Mouse (Mus musculus) CH12.LX (cell line): ENCODE measurements around the gene Cbx4. TPM values are rescaled to one million over a fixed set of nuclear protein-coding genes. Genes with fewer than 3 reads are reported as not detected.

Source experiments
- DNase-seq: peaks from one replicate; pipeline ENCODE4 v3.0.0-alpha.2; 2013; ENCODE audit errors: extremely low read depth
- H3K27ac ChIP-seq: 2 replicates; pipeline ENCODE4 v1.5.1; 2012; ENCODE audit warnings: low read depth, mild to moderate bottlenecking, control low read depth, moderate library complexity; ENCODE audit not compliant: insufficient read depth
- H3K27me3 ChIP-seq: replicated peaks from 2 replicates; pipeline ENCODE3; 2012; ENCODE audit warnings: inconsistent platforms
- H3K36me3 ChIP-seq, 2 experiments: replicated peaks in 1 of 2; 2 replicates each; pipeline versions ENCODE3 to v1.6.1; 2012; ENCODE audit warnings: inconsistent platforms in 1 of 2, low read length in 1 of 2, mild to moderate bottlenecking in 1 of 2, mixed read lengths in 1 of 2, moderate library complexity in 1 of 2; ENCODE audit not compliant: control insufficient read depth in 1 of 2, insufficient read depth in 1 of 2
- H3K4me1 ChIP-seq, 2 experiments: 2 replicates each; pipeline ENCODE4 v1.6.1; 2012; ENCODE audit warnings: inconsistent platforms in 1 of 2, moderate library complexity in 1 of 2; ENCODE audit not compliant: insufficient read depth in 2 of 2, control insufficient read depth in 1 of 2
- H3K4me2 ChIP-seq: 2 replicates; pipeline ENCODE4 v1.6.1; 2012; ENCODE audit warnings: low read depth, mild to moderate bottlenecking, control low read depth; ENCODE audit not compliant: poor library complexity, insufficient read depth, severe bottlenecking
- H3K4me3 ChIP-seq, 3 experiments: fragments of 150-350 bp in 1 of 3; sonication (generic) in 1 of 3; replicated peaks in 1 of 3; 2 replicates each; pipeline versions ENCODE3 to v1.5.1; 2011 to 2012; ENCODE audit warnings: low read depth in 2 of 3, low read length in 2 of 3, mild to moderate bottlenecking in 2 of 3, moderate library complexity in 2 of 3, control low read depth in 1 of 3, improper control_type of control experiment in 1 of 3, inconsistent platforms in 1 of 3, mixed read lengths in 1 of 3; ENCODE audit not compliant: poor library complexity in 1 of 3
- H3K79me2 ChIP-seq: replicated peaks from 2 replicates; pipeline ENCODE4 v1.6.1; 2012; ENCODE audit warnings: mild to moderate bottlenecking, moderate library complexity; ENCODE audit not compliant: control insufficient read depth, poor library complexity, insufficient read depth, severe bottlenecking; ENCODE audit errors: extremely low read depth
- H3K9ac ChIP-seq: 2 replicates; pipeline ENCODE4 v1.6.1; 2012; ENCODE audit warnings: low read depth, mild to moderate bottlenecking, control low read depth, moderate library complexity; ENCODE audit not compliant: insufficient read depth
- H3K9me3 ChIP-seq: replicated peaks from 2 replicates; pipeline ENCODE3; 2012; ENCODE audit warnings: low read length, inconsistent platforms, mixed read lengths
- BHLHE40 ChIP-seq: IDR thresholded peaks from 2 replicates; pipeline ENCODE4 v1.6.1; 2011; ENCODE audit warnings: mild to moderate bottlenecking, low read depth, low read length, improper control_type of control experiment
- CHD1 ChIP-seq: IDR thresholded peaks from 2 replicates; pipeline ENCODE4 v1.6.1; 2012; ENCODE audit warnings: low read depth, low read length, improper control_type of control experiment, inconsistent platforms
- E2F4 ChIP-seq: IDR thresholded peaks from 2 replicates; pipeline ENCODE4 v1.6.1; 2011; ENCODE audit warnings: low read depth, low read length, improper control_type of control experiment; ENCODE audit not compliant: insufficient replicate concordance
- HCFC1 ChIP-seq: IDR thresholded peaks from 2 replicates; pipeline ENCODE4 v1.6.1; 2012; ENCODE audit warnings: low read depth, mild to moderate bottlenecking, inconsistent platforms, low read length, improper control_type of control experiment
- JUND ChIP-seq: conservative IDR thresholded peaks from 2 replicates; pipeline ENCODE4 v1.6.1; 2011; ENCODE audit warnings: low read depth, low read length, improper control_type of control experiment
- MAX ChIP-seq: IDR thresholded peaks from 2 replicates; pipeline ENCODE4 v1.6.1; 2011; ENCODE audit warnings: low read length, improper control_type of control experiment
- MAZ ChIP-seq: IDR thresholded peaks from 2 replicates; pipeline ENCODE4 v1.6.1; 2012; ENCODE audit warnings: low read depth, mild to moderate bottlenecking, inconsistent platforms, low read length, improper control_type of control experiment, moderate library complexity
- MEF2A ChIP-seq: IDR thresholded peaks from 2 replicates; pipeline ENCODE4 v1.6.1; 2014; ENCODE audit warnings: low read depth, mild to moderate bottlenecking, inconsistent platforms, low read length, improper control_type of control experiment, borderline replicate concordance
- MYC ChIP-seq: IDR thresholded peaks from 2 replicates; pipeline ENCODE4 v1.6.1; 2011; ENCODE audit warnings: low read depth, mild to moderate bottlenecking, improper control_type of control experiment, low read length
- NRF1 ChIP-seq: IDR thresholded peaks from 2 replicates; pipeline ENCODE4 v1.6.1; 2014; ENCODE audit warnings: low read depth, mild to moderate bottlenecking, inconsistent platforms, low read length, improper control_type of control experiment, moderate library complexity
- PAX5 ChIP-seq: IDR thresholded peaks from 2 replicates; pipeline ENCODE4 v1.6.1; 2012; ENCODE audit warnings: low read length, inconsistent platforms, mixed read lengths
- POLR2A ChIP-seq: IDR thresholded peaks from 2 replicates; pipeline ENCODE4 v1.6.1; 2011; ENCODE audit warnings: low read depth, mild to moderate bottlenecking, improper control_type of control experiment, low read length
- POLR2AphosphoS2 ChIP-seq: IDR thresholded peaks from 2 replicates; pipeline ENCODE4 v1.6.1; 2011; ENCODE audit warnings: low read depth, low read length, improper control_type of control experiment
- RAD21 ChIP-seq: IDR thresholded peaks from 2 replicates; pipeline ENCODE4 v1.6.1; 2011; ENCODE audit warnings: low read depth, mild to moderate bottlenecking, low read length, improper control_type of control experiment, moderate library complexity
- SIN3A ChIP-seq: IDR thresholded peaks from 2 replicates; pipeline ENCODE4 v1.6.1; 2012; ENCODE audit warnings: low read length, improper control_type of control experiment, inconsistent platforms
- TCF12 ChIP-seq: IDR thresholded peaks from 2 replicates; pipeline ENCODE4 v1.6.1; 2014; ENCODE audit warnings: low read depth, mild to moderate bottlenecking, inconsistent platforms, low read length, improper control_type of control experiment
- UBTF ChIP-seq: IDR thresholded peaks from 2 replicates; pipeline ENCODE4 v1.6.1; 2012; ENCODE audit warnings: low read depth, mild to moderate bottlenecking, inconsistent platforms, low read length, improper control_type of control experiment, moderate library complexity
- USF1 ChIP-seq: IDR thresholded peaks from 2 replicates; pipeline ENCODE4 v1.6.1; 2014; ENCODE audit warnings: low read depth, mild to moderate bottlenecking, inconsistent platforms, low read length, improper control_type of control experiment
- USF2 ChIP-seq: conservative IDR thresholded peaks from 2 replicates; pipeline ENCODE4 v1.6.1; 2011; ENCODE audit warnings: low read depth, low read length, improper control_type of control experiment
- ZC3H11A ChIP-seq: IDR thresholded peaks from 2 replicates; pipeline ENCODE4 v1.6.1; 2012; ENCODE audit warnings: low read depth, mild to moderate bottlenecking, inconsistent platforms, low read length, improper control_type of control experiment
- ZMIZ1 ChIP-seq: IDR thresholded peaks from 2 replicates; pipeline ENCODE4 v1.6.1; 2012; ENCODE audit warnings: low read depth, mild to moderate bottlenecking, inconsistent platforms, low read length, improper control_type of control experiment
- ZNF384 ChIP-seq: IDR thresholded peaks from 2 replicates; pipeline ENCODE4 v1.6.1; 2012; ENCODE audit warnings: low read depth, low read length, improper control_type of control experiment, inconsistent platforms
- dilution Hi-C: fragments of 300-500 bp; cut with MboI; formaldehyde crosslinking; loops from 2 replicates; pipeline ENCODE4 v1.14.3; 2020; ENCODE audit warnings: low sequenced_read_pairs; ENCODE audit not compliant: extremely low pct_unique_long_range_greater_than_20kb, extremely low pct_ligation_motif_present
- in situ Hi-C: fragments of 300-500 bp; cut with MboI; formaldehyde crosslinking; loops from 3 replicates; pipeline ENCODE4 v1.14.3; 2019; ENCODE audit warnings: low sequenced_read_pairs, low pct_ligation_motif_present, low pct_unique_long_range_greater_than_20kb, mixed read lengths
- polyA plus RNA-seq: library from polyadenylated mRNA; unstranded; fragments of >175 nt; gene quantifications from 2 replicates; pipeline ENCODE4 v1.2.1, GENCODE M21; 2012; ENCODE audit warnings: low read depth; ENCODE audit not compliant: insufficient read length
- total RNA-seq, 2 experiments: library from RNA; depleted of rRNA; stranded (reverse); fragments of 300-350 nt in 1 of 2; fragments of >200 nt in 1 of 2; gene quantifications; 2 replicates each; pipeline ENCODE4 v1.2.3; 2012 to 2014

The Cbx4 gene
- total and polyA plus RNA-seq, 3 experiments = 15.0 to 40.4 (median 26.0) TPM

DNA sequence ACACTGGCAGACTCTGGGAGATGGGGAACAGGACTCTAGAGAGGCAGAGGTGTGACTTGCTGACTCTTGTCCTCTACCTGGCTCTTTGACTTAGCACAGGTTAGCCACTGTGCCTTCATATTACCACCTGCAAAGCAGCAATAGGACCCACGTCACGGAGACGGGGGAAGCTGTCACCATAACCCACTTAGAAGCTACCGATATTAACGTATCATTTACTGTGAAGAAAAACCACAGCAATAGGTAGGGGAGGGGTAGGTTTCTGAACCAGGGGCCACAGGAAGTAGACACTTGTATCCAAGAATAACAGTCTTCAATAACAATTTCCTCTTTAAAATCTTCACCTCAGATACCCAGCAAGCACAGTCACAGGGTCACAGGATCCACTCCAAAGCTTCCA, 10.2 kb downstream of the Cbx4 start:
- dilution Hi-C loops = no loop called here
- DNase-seq = no peak
- no peak overlapping the region for H3K9ac ChIP-seq
- H3K4me1 ChIP-seq = peaks cover 19 to 43% of the 10 kb centered on the region in 2 experiments
- H3K27me3 ChIP-seq = peaks cover 34% of the 10 kb centered on the region
- TF ChIP-seq USF2 (no peak), RAD21 (no peak), CHD1 (no peak), SIN3A (no peak)
- H3K79me2 ChIP-seq = peaks cover 5% of the 10 kb centered on the region; the same call in 1 of the 2 replicates
- H3K9me3 ChIP-seq = peaks cover 8% of the 10 kb centered on the region
- H3K36me3 ChIP-seq = peaks cover 19 to 31% of the 10 kb centered on the region in 2 experiments
- no peak overlapping the region for H3K4me2 ChIP-seq
- in situ Hi-C loops = no loop called here
- no peak overlapping the region for H3K4me3 ChIP-seq
- H3K27ac ChIP-seq = no peak overlapping the region

DNA sequence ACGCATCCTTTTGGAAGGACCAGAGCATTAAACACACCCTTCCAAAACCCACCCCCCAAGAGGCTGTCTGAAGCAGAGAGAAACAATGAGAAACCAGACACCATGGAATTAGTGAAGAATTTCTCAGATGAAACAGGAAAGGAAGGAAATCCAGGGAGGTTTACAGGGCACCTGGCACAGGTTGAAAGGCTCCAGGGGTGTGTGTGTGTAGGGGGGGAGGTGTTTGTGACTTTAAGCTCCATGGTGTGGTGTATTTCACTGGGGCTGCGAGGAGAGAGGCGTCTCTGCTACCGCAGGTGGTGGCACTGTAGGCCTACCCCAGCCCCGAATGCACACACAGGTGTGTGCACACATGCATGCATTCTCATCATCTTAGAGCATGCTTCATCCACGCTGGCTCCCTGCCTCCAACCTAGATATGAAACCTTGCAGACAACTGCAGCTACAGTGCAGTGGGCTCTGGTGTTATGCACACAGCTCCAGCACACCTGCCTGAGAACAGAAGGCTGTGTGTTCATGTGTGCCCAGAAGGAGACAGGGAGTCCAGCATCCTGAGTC, 12.1 kb downstream of the Cbx4 start:
- H3K4me3 ChIP-seq = no peak overlapping the region
- H3K79me2 ChIP-seq = no peaks in the 10 kb centered on the region
- no peak for DNase-seq
- H3K4me2 ChIP-seq = no peak overlapping the region
- no peak for TF ChIP-seq POLR2AphosphoS2
- TF ChIP-seq HCFC1 = no peak
- TF ChIP-seq PAX5 = no peak
- no peak for TF ChIP-seq MAX
- TF ChIP-seq BHLHE40 = no peak
- no peak for TF ChIP-seq JUND
- TF ChIP-seq UBTF = no peak
- TF ChIP-seq SIN3A = no peak
- no peak for TF ChIP-seq ZC3H11A
- H3K36me3 ChIP-seq = peaks cover 4 to 14% of the 10 kb centered on the region in 2 experiments
- no peak overlapping the region for H3K9ac ChIP-seq
- in situ Hi-C loops (no loop called here), dilution Hi-C loops (no loop called here)
- H3K9me3 ChIP-seq = peaks cover 18% of the 10 kb centered on the region
- peaks cover 8 to 26% of the 10 kb centered on the region in 2 experiments for H3K4me1 ChIP-seq
- H3K27ac ChIP-seq = no peak overlapping the region
- H3K27me3 ChIP-seq = peaks cover 46% of the 10 kb centered on the region

DNA sequence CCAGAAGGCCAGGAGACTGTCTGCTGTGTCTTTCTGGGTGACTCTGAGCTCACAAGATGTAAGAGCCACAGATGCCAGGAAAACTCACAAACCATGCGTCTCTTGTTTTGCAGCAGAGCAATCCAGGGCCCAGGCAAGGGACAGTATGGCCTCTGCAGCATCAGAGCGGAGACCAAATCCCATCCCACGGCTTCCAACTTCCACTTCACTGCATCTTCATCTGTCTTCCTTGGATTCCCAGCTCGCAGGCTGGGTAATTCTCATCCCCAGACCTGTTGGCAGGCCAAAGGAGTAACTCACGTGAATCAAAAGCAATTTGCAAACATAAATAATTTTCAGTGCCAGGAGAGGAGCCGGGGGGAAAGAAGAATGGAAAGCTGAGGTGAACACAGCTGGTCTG, 13.0 kb downstream of the Cbx4 start:
- in situ Hi-C loops (no loop called here), dilution Hi-C loops (no loop called here)
- H3K9me3 ChIP-seq = peaks cover 21% of the 10 kb centered on the region
- no peaks in the 10 kb centered on the region for H3K79me2 ChIP-seq
- TF ChIP-seq RAD21 = no peak
- no peak for TF ChIP-seq POLR2A
- no peak for TF ChIP-seq TCF12
- TF ChIP-seq ZMIZ1 = no peak
- TF ChIP-seq E2F4 = no peak
- TF ChIP-seq MEF2A = no peak
- TF ChIP-seq BHLHE40 = no peak
- no peak for TF ChIP-seq MYC
- TF ChIP-seq ZC3H11A = no peak
- no peak for TF ChIP-seq NRF1
- TF ChIP-seq MAZ = no peak
- no peak for TF ChIP-seq USF1
- TF ChIP-seq PAX5 = no peak
- TF ChIP-seq ZNF384 = no peak
- no peak overlapping the region for H3K4me2 ChIP-seq
- no peak for DNase-seq
- H3K4me3 ChIP-seq = no peak overlapping the region
- peaks cover 55% of the 10 kb centered on the region for H3K27me3 ChIP-seq
- H3K9ac ChIP-seq = no peak overlapping the region
- H3K27ac ChIP-seq = no peak overlapping the region
- H3K36me3 ChIP-seq = peaks cover 4 to 5% of the 10 kb centered on the region in 2 experiments
- H3K4me1 ChIP-seq = peaks cover 7 to 17% of the 10 kb centered on the region in 2 experiments
